Mouse (Mus musculus) skeletal muscle tissue, postnatal 0 days (tissue): ENCODE results near the gene Olfr1457. TPM values are rescaled to one million over a fixed set of nuclear protein-coding genes. Genes with fewer than 3 reads are reported as not detected.

Experiments used
- polyA plus RNA-seq: library from polyadenylated mRNA; unstranded; fragments of >200 nt; fragmentation: Nextera tagmentation; extraction: Ambion mirVana; gene quantifications from 2 replicates; pipeline ENCODE4 v1.2.1, GENCODE M21; 2015

The Olfr1457 gene
- polyA plus RNA-seq = not detected in 2 replicates

DNA sequence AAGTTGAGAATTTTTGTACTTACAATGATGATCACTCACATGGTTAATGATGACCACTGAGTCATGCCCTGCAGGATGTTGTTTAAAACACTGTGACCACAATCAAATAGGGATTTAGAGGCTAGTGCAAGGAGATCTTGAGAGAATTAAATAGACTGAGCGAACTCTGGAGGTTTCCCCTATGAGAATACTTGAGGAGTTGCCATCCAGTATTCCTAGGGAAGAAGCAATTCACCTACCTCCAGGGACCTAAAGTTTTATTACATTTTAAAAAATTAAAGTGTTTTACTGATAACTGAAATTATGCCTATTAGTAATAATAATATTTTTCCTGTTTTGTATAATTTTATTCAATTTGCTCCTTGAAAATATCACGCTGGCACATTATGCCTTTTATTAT, at the start of gene Olfr1457:
Olfr1457 (minus strand) TSS at position 101 of the 400 bp plus-strand sequence.

DNA sequence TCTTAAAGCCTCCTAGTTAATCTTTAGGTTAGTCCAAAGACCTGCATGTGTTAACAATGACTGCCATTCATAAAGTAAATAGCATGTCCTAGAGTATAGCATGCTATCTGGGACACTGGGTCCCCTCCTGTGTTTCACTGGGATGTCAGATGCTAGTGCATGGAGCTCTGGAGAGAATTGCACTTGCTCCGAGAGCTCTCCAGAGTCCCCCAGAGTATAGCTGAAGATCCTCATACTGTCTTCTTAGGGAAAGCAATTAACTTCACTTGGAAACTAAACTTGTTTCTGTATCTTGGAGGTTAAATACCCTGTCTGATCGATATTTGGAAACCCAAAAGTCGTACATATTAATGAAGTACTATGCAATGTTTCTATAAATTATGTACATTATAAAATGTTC, 9.0 kb upstream of the Olfr1457 start, which contains the start of gene Olfr1458:
Olfr1458 (minus strand) TSS at position 101 of the 400 bp plus-strand sequence.

DNA sequence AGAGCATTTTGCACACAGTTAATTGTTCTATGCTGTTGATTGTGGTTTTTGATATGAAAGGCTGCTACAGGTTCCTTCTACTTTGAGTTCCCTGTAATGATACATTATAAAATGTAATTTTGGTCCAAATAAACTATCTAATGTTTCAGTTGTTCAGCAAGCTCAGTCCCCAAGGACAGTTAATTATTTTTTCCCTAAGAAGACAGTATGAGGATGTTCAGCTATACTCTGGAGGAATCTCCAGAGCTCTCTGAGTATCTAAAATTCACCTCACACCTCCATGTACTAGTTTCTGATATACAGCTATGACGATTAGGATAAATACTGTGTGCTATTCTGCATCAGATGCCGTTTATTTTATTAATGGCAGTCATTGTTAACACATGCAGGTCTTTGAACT, 37.4 kb downstream of the Olfr1457 start, which contains the start of gene Olfr1454:
Olfr1454 (plus strand) TSS at position 301 of the 400 bp plus-strand sequence.

Other genes with a start within 250 kb of the Olfr1457 start
- gene Olfr1444, start 240.6 kb downstream of the Olfr1457 start, polyA plus RNA-seq = not detected in 2 replicates
- gene Olfr1445, start 214.0 kb downstream of the Olfr1457 start, polyA plus RNA-seq = not detected in 2 replicates
- gene Olfr1446, start 204.4 kb downstream of the Olfr1457 start, polyA plus RNA-seq = not detected in 2 replicates
- not detected in 2 replicates for gene Olfr1447, start 194.1 kb downstream of the Olfr1457 start, polyA plus RNA-seq
- not detected in 2 replicates for gene Olfr1448, start 173.5 kb downstream of the Olfr1457 start, polyA plus RNA-seq
- not detected in 2 replicates for gene Olfr1449, start 167.1 kb downstream of the Olfr1457 start, polyA plus RNA-seq
- gene Olfr1450, start 147.6 kb downstream of the Olfr1457 start, polyA plus RNA-seq = not detected in 2 replicates
- not detected in 2 replicates for gene Olfr1451, start 102.9 kb downstream of the Olfr1457 start, polyA plus RNA-seq
- not detected in 2 replicates for gene Olfr1453, start 69.6 kb downstream of the Olfr1457 start, polyA plus RNA-seq
- not detected in 2 replicates for gene Olfr1454, start 37.3 kb downstream of the Olfr1457 start, polyA plus RNA-seq
- gene Olfr1458, start 8.9 kb upstream of the Olfr1457 start, polyA plus RNA-seq = not detected in 2 replicates
- gene Olfr1459, start 51.7 kb upstream of the Olfr1457 start, polyA plus RNA-seq = not detected in 2 replicates
- not detected in 2 replicates for gene Olfr1461, start 65.1 kb upstream of the Olfr1457 start, polyA plus RNA-seq
- gene Olfr1462, start 87.8 kb upstream of the Olfr1457 start, polyA plus RNA-seq = not detected in 2 replicates
- not detected in 2 replicates for gene Olfr1463, start 133.4 kb upstream of the Olfr1457 start, polyA plus RNA-seq
- gene Olfr1465, start 217.7 kb upstream of the Olfr1457 start, polyA plus RNA-seq = not detected in 2 replicates
- not detected in 2 replicates for gene Olfr1466, start 241.0 kb upstream of the Olfr1457 start, polyA plus RNA-seq